Comparison of ENCODE assay signal across 21 mouse cellular contexts in the genomic region with DNA sequence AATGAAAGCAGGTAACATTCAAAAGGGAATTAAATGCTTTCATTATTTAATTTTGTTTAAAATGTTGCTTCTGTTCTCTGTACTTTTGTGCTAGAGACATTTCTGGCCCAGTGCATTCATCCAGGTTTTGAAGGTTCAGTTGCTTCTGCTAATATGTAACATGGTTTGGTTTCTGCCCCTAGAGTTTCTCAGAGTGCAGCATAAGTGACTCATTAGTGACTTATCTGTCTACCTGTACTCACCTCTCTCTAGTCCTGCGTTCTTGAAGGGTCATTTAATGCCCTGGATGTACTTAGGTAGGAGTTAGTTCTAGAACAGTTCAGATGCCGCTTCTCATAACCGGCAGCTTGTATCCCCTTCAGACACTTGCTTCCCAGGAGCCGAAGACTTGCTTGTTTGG. TPM values are rescaled to one million over a fixed set of nuclear protein-coding genes. Genes with fewer than 3 reads are reported as not detected.
A peak's percentile ranks its signal among the peaks of the same experiment; 100 is the strongest.
DNase-seq lines count a peak whose midpoint lies in the region; ATAC-seq lines count a peak whose summit lies in the region.
"Had no signal": no experiment of that assay in that cellular context is flagged by ENCODE, and none has a peak within 500 bp of the region (broad histone marks: within the 10 kb centered on the region; RNA-seq: fewer than 3 reads in every experiment).

No protein-coding gene starts in this region.

- no peaks in the 10 kb centered on the region for H3K27me3 ChIP-seq in kidney, embryonic 16.5 days (ENCODE audit: insufficient read depth, low read length)
- H3K27me3 ChIP-seq: CH12.LX; embryonic facial prominence, embryonic 15.5 days; forebrain, embryonic 15.5 days; heart, embryonic 13.5 days; hindbrain, embryonic 13.5 days had no signal

- no peaks in the 10 kb centered on the region for H3K9me3 ChIP-seq in kidney, embryonic 16.5 days (ENCODE audit: low read length)
- H3K9me3 ChIP-seq: embryonic facial prominence, embryonic 15.5 days; forebrain, embryonic 10.5 days; forebrain, embryonic 15.5 days; heart, embryonic 13.5 days; hindbrain, embryonic 13.5 days had no signal

- no peak overlapping the region for H3K4me3 ChIP-seq in kidney, embryonic 16.5 days (ENCODE audit: low read length)
- H3K4me3 ChIP-seq: embryonic facial prominence, embryonic 15.5 days; erythroblast, embryonic 14.5 days; forebrain, embryonic 10.5 days; forebrain, embryonic 15.5 days; heart, embryonic 13.5 days; hindbrain, embryonic 13.5 days had no signal

- no peaks in the 10 kb centered on the region for H3K36me3 ChIP-seq in kidney, embryonic 16.5 days (ENCODE audit: insufficient read depth, low read length)
- H3K36me3 ChIP-seq: embryonic facial prominence, embryonic 15.5 days; forebrain, embryonic 10.5 days; forebrain, embryonic 15.5 days; heart, embryonic 13.5 days; hindbrain, embryonic 13.5 days had no signal

- no peak overlapping the region for H3K4me2 ChIP-seq in kidney, embryonic 16.5 days (replicated peaks; ENCODE audit: low read depth, low read length)
- H3K4me2 ChIP-seq: embryonic facial prominence, embryonic 15.5 days; forebrain, embryonic 15.5 days; heart, embryonic 13.5 days; hindbrain, embryonic 13.5 days had no signal

- no peaks in the 10 kb centered on the region for H3K4me1 ChIP-seq in kidney, embryonic 16.5 days (ENCODE audit: insufficient read depth, low read length)
- H3K4me1 ChIP-seq: embryonic facial prominence, embryonic 15.5 days; forebrain, embryonic 10.5 days; forebrain, embryonic 15.5 days; heart, embryonic 13.5 days; hindbrain, embryonic 13.5 days had no signal

- peak; percentile 44 for DNase-seq in kidney, adult 18-20 months
- DNase-seq in kidney, postnatal 10 days, result no peak
- peak; percentile 33 to 78 for DNase-seq in kidney, postnatal 36 days
- no peak for DNase-seq in spleen, adult 18-20 months
- DNase-seq in heart, postnatal 4 days, result no peak
- DNase-seq: adrenal gland, postnatal 25 days; cerebellum, adult 18-20 months; cerebellum, adult 9-11 months; embryo, embryonic 11 days; gastrocnemius, postnatal 36 days; heart, adult 11 months had no signal

- WGBS in kidney, embryonic 16.5 days, result 82% methylated on average over 4 of the region's 4 CpGs

- peak; percentile 67 for ATAC-seq in kidney, embryonic 16.5 days (ENCODE audit: low FRiP score, low TSS enrichment)
- ATAC-seq: activated CD4-positive, CD25-positive, alpha-beta regulatory T cell, adult 4 months; forebrain, embryonic 15.5 days; Patski had no signal

- H3K9ac ChIP-seq in kidney, embryonic 16.5 days (replicated peaks; ENCODE audit: low read length), result no peak overlapping the region
- H3K9ac ChIP-seq: embryonic facial prominence, embryonic 15.5 days; forebrain, embryonic 15.5 days; heart, embryonic 13.5 days; hindbrain, embryonic 13.5 days had no signal

- H3K27ac ChIP-seq in kidney, embryonic 16.5 days (ENCODE audit: low read length), result peak overlapping the region; percentile 38; the same call in 1 of the 2 replicates
- H3K27ac ChIP-seq: embryonic facial prominence, embryonic 15.5 days; forebrain, embryonic 10.5 days; forebrain, embryonic 15.5 days; heart, embryonic 13.5 days; hindbrain, embryonic 13.5 days had no signal

RNA-seq across cellular contexts. Expression of gene Lekr1, which starts 56.9 kb away (rescaled TPM):
- 7.0 and 7.7 TPM in 2 replicates for polyA plus RNA-seq in kidney, embryonic 16.5 days (2015; fragmentation: Nextera tagmentation; extraction: Ambion mirVana)
- total RNA-seq in heart, postnatal 4 days (2021), result 1 to 10 TPM; 3.0 to 3.5 TPM
- polyA plus RNA-seq: erythroblast, embryonic 14.5 days had no signal

Comparison
In these comparisons a context has a peak if more than half of its experiments do, and no peak if none do; other contexts are left out.
1. DNase-seq: peak in kidney, adult 18-20 months (single experiment) and kidney, postnatal 36 days (2 of 2); none in kidney, postnatal 10 days (single experiment), spleen, adult 18-20 months (0 of 2) and heart, postnatal 4 days (single experiment).